Mouse (Mus musculus) MEL (cell line): ENCODE data around the gene Syce2. TPM values are rescaled to one million over a fixed set of nuclear protein-coding genes. Genes with fewer than 3 reads are reported as not detected.

Experiments
- DNase-seq: peaks from one replicate; pipeline ENCODE4 v3.0.0; 2011; ENCODE audit warnings: low read depth, low spot score
- H3K27ac ChIP-seq: 2 replicates; pipeline ENCODE4 v1.5.1; 2012; ENCODE audit warnings: low read depth, mild to moderate bottlenecking, control low read depth, low read length, moderate library complexity; ENCODE audit not compliant: control insufficient read depth
- H3K27me3 ChIP-seq, 2 experiments: fragments of 150-350 bp in 1 of 2; sonication (generic) in 1 of 2; 2 replicates each; pipeline ENCODE4 v1.6.1; 2012; ENCODE audit warnings: low read length in 2 of 2, mild to moderate bottlenecking in 2 of 2, improper control_type of control experiment in 1 of 2, moderate library complexity in 1 of 2; ENCODE audit not compliant: insufficient read depth in 2 of 2, control insufficient read depth in 1 of 2
- H3K36me3 ChIP-seq, 2 experiments: 2 replicates each; pipeline ENCODE4 v1.6.1; 2012 to 2014; ENCODE audit warnings: low read length in 2 of 2, improper control_type of control experiment in 1 of 2, inconsistent platforms in 1 of 2, mild to moderate bottlenecking in 1 of 2; ENCODE audit not compliant: insufficient read depth in 2 of 2, control insufficient read depth in 1 of 2
- H3K4me1 ChIP-seq, 2 experiments: fragments of 150-350 bp in 1 of 2; sonication (generic) in 1 of 2; 2 replicates each; pipeline ENCODE4 v1.6.1; 2012; ENCODE audit warnings: low read length in 2 of 2, improper control_type of control experiment in 1 of 2, mild to moderate bottlenecking in 1 of 2; ENCODE audit not compliant: insufficient read depth in 2 of 2, control insufficient read depth in 1 of 2
- H3K4me3 ChIP-seq, 2 experiments: fragments of 150-350 bp in 1 of 2; sonication (generic) in 1 of 2; 2 replicates each; pipeline ENCODE4 v1.5.1; 2012; ENCODE audit warnings: low read depth in 2 of 2, low read length in 2 of 2, mild to moderate bottlenecking in 2 of 2, moderate library complexity in 2 of 2, control low read depth in 1 of 2, improper control_type of control experiment in 1 of 2; ENCODE audit not compliant: control insufficient read depth in 1 of 2, insufficient read depth in 1 of 2
- H3K79me2 ChIP-seq: 2 replicates; pipeline ENCODE4 v1.6.1; 2012; ENCODE audit warnings: mild to moderate bottlenecking, low read length, moderate library complexity; ENCODE audit not compliant: control insufficient read depth, poor library complexity, insufficient read depth
- H3K9ac ChIP-seq: 2 replicates; pipeline ENCODE4 v1.6.1; 2012; ENCODE audit warnings: low read depth, mild to moderate bottlenecking, control low read depth, low read length, moderate library complexity; ENCODE audit not compliant: control insufficient read depth, poor library complexity, severe bottlenecking
- H3K9me3 ChIP-seq: fragments of 150-350 bp; sonication (generic); replicated peaks from 2 replicates; pipeline ENCODE4 v1.6.1; 2012; ENCODE audit warnings: mild to moderate bottlenecking, low read length, improper control_type of control experiment, moderate library complexity; ENCODE audit not compliant: insufficient read depth
- BHLHE40 ChIP-seq: IDR thresholded peaks from 2 replicates; pipeline ENCODE4 v1.6.1; 2012; ENCODE audit warnings: low read depth, mild to moderate bottlenecking, inconsistent platforms, low read length, improper control_type of control experiment, borderline replicate concordance
- CHD2 ChIP-seq: IDR thresholded peaks from 2 replicates; pipeline ENCODE4 v1.6.1; 2011; ENCODE audit warnings: low read length, improper control_type of control experiment
- CTCF ChIP-seq, 3 experiments: IDR thresholded peaks in 2 of 3; conservative IDR thresholded peaks in 1 of 3; 2 replicates each; pipeline ENCODE4 v1.5.1; 2011 to 2012; ENCODE audit warnings: low read length in 3 of 3, low read depth in 2 of 3, mild to moderate bottlenecking in 2 of 3, improper control_type of control experiment in 1 of 3, inconsistent platforms in 1 of 3, mixed read lengths in 1 of 3, moderate library complexity in 1 of 3; ENCODE audit not compliant: control insufficient read depth in 1 of 3, insufficient read depth in 1 of 3, poor library complexity in 1 of 3, severe bottlenecking in 1 of 3
- E2F4 ChIP-seq: IDR thresholded peaks from 2 replicates; pipeline ENCODE4 v1.6.1; 2011; ENCODE audit warnings: low read depth, low read length, improper control_type of control experiment, borderline replicate concordance
- ELF1 ChIP-seq: IDR thresholded peaks from 2 replicates; pipeline ENCODE4 v1.6.1; 2014; ENCODE audit warnings: low read depth, mild to moderate bottlenecking, inconsistent platforms, low read length, improper control_type of control experiment, moderate library complexity
- EP300 ChIP-seq, 2 experiments: IDR thresholded peaks; 2 replicates each; pipeline ENCODE4 v1.6.1; 2011; ENCODE audit warnings: improper control_type of control experiment in 2 of 2, low read length in 2 of 2, low read depth in 1 of 2, mild to moderate bottlenecking in 1 of 2
- ETS1 ChIP-seq: IDR thresholded peaks from 2 replicates; pipeline ENCODE4 v1.6.1; 2012; ENCODE audit warnings: low read depth, mild to moderate bottlenecking, inconsistent platforms, low read length, improper control_type of control experiment, moderate library complexity
- GABPA ChIP-seq: IDR thresholded peaks from 2 replicates; pipeline ENCODE4 v1.6.1; 2012; ENCODE audit warnings: low read depth, mild to moderate bottlenecking, inconsistent platforms, low read length, improper control_type of control experiment, moderate library complexity
- HCFC1 ChIP-seq: IDR thresholded peaks from 2 replicates; pipeline ENCODE4 v1.6.1; 2012; ENCODE audit warnings: low read depth, mild to moderate bottlenecking, inconsistent platforms, low read length, improper control_type of control experiment, moderate library complexity
- JUND ChIP-seq: IDR thresholded peaks from 2 replicates; pipeline ENCODE4 v1.6.1; 2011; ENCODE audit warnings: low read depth, mild to moderate bottlenecking, improper control_type of control experiment, low read length
- MAFK ChIP-seq: IDR thresholded peaks from 2 replicates; pipeline ENCODE4 v1.6.1; 2011; ENCODE audit warnings: low read depth, mild to moderate bottlenecking, low read length, improper control_type of control experiment, borderline replicate concordance
- MAX ChIP-seq: IDR thresholded peaks from 2 replicates; pipeline ENCODE4 v1.6.1; 2011; ENCODE audit warnings: low read length, improper control_type of control experiment
- MAZ ChIP-seq: IDR thresholded peaks from 2 replicates; pipeline ENCODE4 v1.6.1; 2012; ENCODE audit warnings: low read depth, mild to moderate bottlenecking, inconsistent platforms, low read length, improper control_type of control experiment
- NELFE ChIP-seq: IDR thresholded peaks from 2 replicates; pipeline ENCODE4 v1.6.1; 2011; ENCODE audit warnings: low read depth, low read length, improper control_type of control experiment
- RAD21 ChIP-seq: IDR thresholded peaks from 2 replicates; pipeline ENCODE4 v1.6.1; 2011; ENCODE audit warnings: mild to moderate bottlenecking, low read depth, low read length, improper control_type of control experiment
- RCOR1 ChIP-seq: IDR thresholded peaks from 2 replicates; pipeline ENCODE4 v1.6.1; 2012; ENCODE audit warnings: low read depth, mild to moderate bottlenecking, inconsistent platforms, low read length, improper control_type of control experiment
- SIN3A ChIP-seq: IDR thresholded peaks from 2 replicates; pipeline ENCODE4 v1.6.1; 2012; ENCODE audit warnings: low read length, improper control_type of control experiment, inconsistent platforms
- SMC3 ChIP-seq: IDR thresholded peaks from 2 replicates; pipeline ENCODE4 v1.6.1; 2011; ENCODE audit warnings: low read depth, low read length, improper control_type of control experiment
- TBP ChIP-seq: IDR thresholded peaks from 2 replicates; pipeline ENCODE4 v1.8.0; 2011; ENCODE audit warnings: low read depth, low read length, improper control_type of control experiment
- TCF12 ChIP-seq: IDR thresholded peaks from 2 replicates; pipeline ENCODE4 v1.6.1; 2014; ENCODE audit warnings: low read depth, mild to moderate bottlenecking, inconsistent platforms, low read length, improper control_type of control experiment, moderate library complexity
- UBTF ChIP-seq: IDR thresholded peaks from 2 replicates; pipeline ENCODE4 v1.6.1; 2012; ENCODE audit warnings: low read depth, mild to moderate bottlenecking, inconsistent platforms, low read length, improper control_type of control experiment, moderate library complexity, borderline replicate concordance; ENCODE audit not compliant: insufficient read depth
- USF1 ChIP-seq: IDR thresholded peaks from 2 replicates; pipeline ENCODE4 v1.6.1; 2014; ENCODE audit warnings: low read depth, mild to moderate bottlenecking, inconsistent platforms, low read length, improper control_type of control experiment, moderate library complexity
- USF2 ChIP-seq, 2 experiments: IDR thresholded peaks; 2 replicates each; pipeline ENCODE4 v1.6.1; 2011 to 2012; ENCODE audit warnings: improper control_type of control experiment in 2 of 2, low read length in 2 of 2, borderline replicate concordance in 1 of 2, inconsistent platforms in 1 of 2, low read depth in 1 of 2, mild to moderate bottlenecking in 1 of 2; ENCODE audit not compliant: insufficient read depth in 1 of 2
- ZC3H11A ChIP-seq: IDR thresholded peaks from 2 replicates; pipeline ENCODE4 v1.6.1; 2012; ENCODE audit warnings: low read depth, mild to moderate bottlenecking, inconsistent platforms, low read length, improper control_type of control experiment
- ZNF384 ChIP-seq: IDR thresholded peaks from 2 replicates; pipeline ENCODE4 v1.6.1; 2012; ENCODE audit warnings: low read depth, mild to moderate bottlenecking, inconsistent platforms, low read length, improper control_type of control experiment
- polyA plus RNA-seq, 2 experiments: library from polyadenylated mRNA; stranded (reverse) in 1 of 2; unstranded in 1 of 2; fragments of >175 nt in 1 of 2; fragments of >200 nt in 1 of 2; gene quantifications; 2 replicates each; pipeline versions ENCODE4 v1.2.1 to v1.2.4; 2012; ENCODE audit warnings: low replicate concordance in 2 of 2, low read depth in 1 of 2; ENCODE audit not compliant: insufficient read length in 2 of 2, insufficient read depth in 1 of 2, missing spikeins in 1 of 2
- total RNA-seq: library from RNA; depleted of rRNA; stranded (reverse); fragments of 300-350 nt; gene quantifications from 2 replicates; pipeline ENCODE4 v1.2.3, GENCODE M21; 2012

Syce2 gene
- total and polyA plus RNA-seq, 3 experiments = 75.5 to 115 TPM; not detected in 1

- no peak for TF ChIP-seq MAX
- no peak; the same call in 1 of the 2 replicates for TF ChIP-seq ZNF384
- TF ChIP-seq NELFE = peak; percentile 32; the same call in 1 of the 2 replicates
- TF ChIP-seq TCF12 = peak; percentile 13; the same call in 1 of the 2 replicates
- TF ChIP-seq MAFK = no peak
- TF ChIP-seq RAD21 = peak; percentile 40
- peak; percentile 45; the same call in 1 of the 2 replicates for TF ChIP-seq SIN3A
- no peak for TF ChIP-seq RCOR1
- TF ChIP-seq JUND = no peak
- no peak for TF ChIP-seq USF1
- no peak; a peak in 1 of 4 replicates for TF ChIP-seq EP300 (IDR thresholded peaks at IDR 0.05; ENCODE audit: low read depth in 1 of 2, low read length in 2 of 2)
- TF ChIP-seq CTCF (IDR thresholded peaks at IDR 0.05 in 2 of 3, conservative IDR thresholded peaks at IDR 0.05 in 1 of 3; ENCODE audit: control insufficient read depth in 1 of 3, insufficient read depth in 1 of 3, low read depth in 2 of 3, low read length in 3 of 3, poor library complexity in 1 of 3, severe bottlenecking in 1 of 3) = peak; percentile 45 to 89 (median 77); a peak in 5 of 6 replicates
- no peak for TF ChIP-seq ZC3H11A
- TF ChIP-seq USF2 (IDR thresholded peaks at IDR 0.05; ENCODE audit: borderline replicate concordance in 1 of 2, insufficient read depth in 1 of 2, low read depth in 1 of 2, low read length in 2 of 2) = no peak
- no peak for TF ChIP-seq ETS1
- no peak for TF ChIP-seq TBP
- no peak for TF ChIP-seq BHLHE40
- TF ChIP-seq SMC3 = peak; percentile 40
- TF ChIP-seq CHD2 = no peak
- TF ChIP-seq GABPA = no peak
- TF ChIP-seq MAZ = peak; percentile 66; the same call in 1 of the 2 replicates
Measured at GRCm38 (mm10) chr8:84902920-84903661, 31.2 kb downstream of the Syce2 start (continued).

GRCm38 (mm10) chr8:84904351-84904750 lies 32.4 kb downstream of the Syce2 start:
- H3K4me1 ChIP-seq = peaks cover 11 to 32% of the 10 kb centered on the region in 2 experiments
- H3K79me2 ChIP-seq = peaks cover 35% of the 10 kb centered on the region
- no peak overlapping the region for H3K27ac ChIP-seq
- H3K9ac ChIP-seq = peak overlapping the region; percentile 2; the same call in 1 of the 2 replicates
- TF ChIP-seq ETS1 (no peak), RAD21 (no peak), E2F4 (no peak), UBTF (no peak), HCFC1 (no peak), ELF1 (no peak), USF2 (IDR thresholded peaks at IDR 0.05; ENCODE audit: borderline replicate concordance in 1 of 2, insufficient read depth in 1 of 2, low read depth in 1 of 2, low read length in 2 of 2) (no peak), EP300 (IDR thresholded peaks at IDR 0.05; ENCODE audit: low read depth in 1 of 2, low read length in 2 of 2) (no peak)
- H3K4me3 ChIP-seq = no peak overlapping the region
- H3K27me3 ChIP-seq = no peaks in the 10 kb centered on the region
- DNase-seq = no peak
- peaks cover 9 to 26% of the 10 kb centered on the region in 2 experiments; a peak in 3 of 4 replicates for H3K36me3 ChIP-seq
- no peaks in the 10 kb centered on the region for H3K9me3 ChIP-seq
